Mouse (Mus musculus): ENCODE results near the gene Gm17606. TPM values are rescaled to one million over a fixed set of nuclear protein-coding genes. Genes with fewer than 3 reads are reported as not detected.

The Gm17606 gene
- polyA plus RNA-seq, 1 experiment from 2014 or later: not detected

GRCm38 (mm10) chr14:54682396-54682795 is 41.6 kb downstream of the Gm17606 start:
- no peak overlapping the region for H3K27ac ChIP-seq (ENCODE audit: low read depth, low read length)
- ATAC-seq: no peak
- H3K4me2 ChIP-seq (replicated peaks; ENCODE audit: low read depth): no peak overlapping the region
- H3K9ac ChIP-seq (ENCODE audit: low read depth, low read length): no peak overlapping the region
- H3K9me3 ChIP-seq (ENCODE audit: control insufficient read depth): no peaks in the 10 kb centered on the region
- WGBS: 84% methylated on average over 3 of the region's 3 CpGs
- H3K27me3 ChIP-seq (replicated peaks; ENCODE audit: control insufficient read depth, insufficient read depth, low read length): no peaks in the 10 kb centered on the region
- peaks cover 37% of the 10 kb centered on the region for H3K36me3 ChIP-seq (ENCODE audit: control insufficient read depth, insufficient read depth)
- no peaks in the 10 kb centered on the region for H3K4me1 ChIP-seq (replicated peaks; ENCODE audit: control insufficient read depth, insufficient read depth, low read length)
- TF ChIP-seq CTCF (IDR thresholded peaks at IDR 0.05; ENCODE audit: low read depth): no peak
- no peak overlapping the region for H3K4me3 ChIP-seq (ENCODE audit: low read depth, low read length)

DNA sequence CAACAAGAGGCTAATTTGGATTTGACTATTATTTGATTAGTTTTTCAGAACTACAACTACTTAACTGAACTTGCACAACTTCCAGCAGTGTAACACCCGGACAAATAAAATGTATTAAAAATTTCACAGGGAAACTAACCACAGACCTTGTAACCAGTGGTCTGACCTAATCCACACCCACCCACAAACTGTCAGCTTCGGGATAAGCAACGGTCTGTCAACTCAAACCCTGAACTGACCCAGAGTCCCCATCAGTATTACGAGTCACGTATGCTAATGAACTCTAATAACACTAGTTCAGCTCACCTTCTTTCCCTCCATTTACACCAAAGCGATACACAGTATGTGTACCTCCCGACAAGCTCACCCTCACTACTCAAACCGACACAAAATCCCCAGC is 44.7 kb downstream of the Gm17606 start:
- Histone ChIP-seq H3K36me3 (ENCODE audit: control insufficient read depth, insufficient read depth) (peaks cover 27% of the 10 kb centered on the region), H3K27me3 (replicated peaks; ENCODE audit: control insufficient read depth, insufficient read depth, low read length) (no peaks in the 10 kb centered on the region), H3K27ac (ENCODE audit: low read depth, low read length) (no peak overlapping the region), H3K9me3 (ENCODE audit: control insufficient read depth) (no peaks in the 10 kb centered on the region), H3K4me2 (replicated peaks; ENCODE audit: low read depth) (peak overlapping the region; percentile 72), H3K4me3 (ENCODE audit: low read depth, low read length) (peak overlapping the region; percentile 70), H3K9ac (ENCODE audit: low read depth, low read length) (peak overlapping the region; percentile 75), H3K4me1 (replicated peaks; ENCODE audit: control insufficient read depth, insufficient read depth, low read length) (peaks cover 6% of the 10 kb centered on the region)
- ATAC-seq: no peak
- TF ChIP-seq CTCF (IDR thresholded peaks at IDR 0.05; ENCODE audit: low read depth): no peak
- 6% methylated on average over 8 of the region's 8 CpGs for WGBS

DNA sequence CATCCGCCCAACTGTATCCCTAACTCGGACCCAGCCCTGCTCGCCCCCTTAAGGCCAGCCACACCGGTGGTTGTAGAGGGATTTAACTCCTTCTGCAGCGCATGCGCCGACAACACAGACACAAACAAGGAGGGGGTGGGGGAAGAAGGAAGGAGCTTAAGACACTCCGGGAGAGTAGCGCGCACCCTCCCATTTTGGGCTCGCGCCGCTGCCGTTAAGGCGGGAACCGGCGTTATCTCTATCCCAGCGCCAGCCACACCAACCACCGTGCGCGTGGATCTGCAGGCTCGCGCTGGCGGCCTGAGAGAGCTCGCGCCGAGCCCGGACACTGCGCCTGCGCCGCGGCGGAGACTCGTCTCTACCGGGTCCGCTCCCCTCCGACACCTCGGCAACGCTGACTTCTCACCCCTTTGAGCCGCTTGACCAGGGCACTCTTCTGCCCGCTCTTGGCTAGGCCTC is 45.3 kb downstream of the Gm17606 start, which contains the start of gene 1700123O20Rik:
TSS of gene 1700123O20Rik (plus strand) at position 154 of the 459 bp plus-strand sequence.
- peak; percentile 73 for ATAC-seq
- Histone ChIP-seq H3K27ac (ENCODE audit: low read depth, low read length) (peak within 1 kb of the TSS; percentile 92), H3K4me2 (replicated peaks; ENCODE audit: low read depth) (peak within 1 kb of the TSS; percentile 72), H3K9me3 (ENCODE audit: control insufficient read depth) (no peaks in the 10 kb centered on the region), H3K27me3 (replicated peaks; ENCODE audit: control insufficient read depth, insufficient read depth, low read length) (no peaks in the 10 kb centered on the region), H3K4me1 (replicated peaks; ENCODE audit: control insufficient read depth, insufficient read depth, low read length) (peaks cover 6% of the 10 kb centered on the region), H3K4me3 (ENCODE audit: low read depth, low read length) (peak within 1 kb of the TSS; percentile 70), H3K9ac (ENCODE audit: low read depth, low read length) (peak within 1 kb of the TSS; percentile 75), H3K36me3 (ENCODE audit: control insufficient read depth, insufficient read depth) (peaks cover 33% of the 10 kb centered on the region)
- peak; percentile 61 for TF ChIP-seq CTCF (IDR thresholded peaks at IDR 0.05; ENCODE audit: low read depth)
- WGBS: under 1% methylated on average over 41 of the region's 41 CpGs

DNA sequence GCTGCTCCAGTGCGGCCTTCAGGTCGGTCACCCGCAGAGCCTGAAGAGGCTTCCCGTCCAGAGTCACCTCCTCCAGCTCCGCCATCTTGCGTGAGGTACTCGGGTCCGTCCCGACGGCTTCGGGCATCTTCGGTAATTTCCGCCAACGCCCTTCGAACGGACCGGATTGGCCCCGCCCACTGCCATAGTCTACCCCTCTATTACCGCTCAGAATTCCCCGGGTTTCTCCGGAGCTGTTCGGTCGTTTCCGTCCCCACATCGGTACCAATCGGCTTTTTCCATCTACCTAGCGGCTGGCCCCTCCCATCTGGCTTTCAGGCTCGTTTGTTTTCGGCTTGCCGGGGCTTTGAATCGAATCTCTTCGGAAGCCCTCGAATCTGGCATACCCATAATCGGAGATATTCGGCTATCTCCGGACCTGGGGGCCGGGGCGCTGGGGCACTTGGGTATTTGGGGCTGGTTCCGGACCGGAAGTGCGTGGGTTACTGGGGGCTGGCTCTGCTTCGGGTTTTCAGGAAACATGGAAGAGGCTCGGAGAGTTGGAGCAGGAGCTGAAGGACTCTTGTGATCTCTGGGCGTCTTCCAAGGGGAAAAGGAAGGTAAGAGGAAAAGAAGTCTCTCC is 45.9 kb downstream of the Gm17606 start, which contains the start of gene Acin1:
TSS of gene Acin1 (minus strand) at position 410 of the 622 bp plus-strand sequence.
- Histone ChIP-seq H3K4me2 (replicated peaks; ENCODE audit: low read depth) (peak within 1 kb of the TSS; percentile 72), H3K36me3 (ENCODE audit: control insufficient read depth, insufficient read depth) (peaks cover 33% of the 10 kb centered on the region), H3K9ac (ENCODE audit: low read depth, low read length) (peak within 1 kb of the TSS; percentile 75), H3K9me3 (ENCODE audit: control insufficient read depth) (no peaks in the 10 kb centered on the region), H3K27me3 (replicated peaks; ENCODE audit: control insufficient read depth, insufficient read depth, low read length) (no peaks in the 10 kb centered on the region), H3K4me3 (ENCODE audit: low read depth, low read length) (peak within 1 kb of the TSS; percentile 70), H3K4me1 (replicated peaks; ENCODE audit: control insufficient read depth, insufficient read depth, low read length) (peaks cover 6% of the 10 kb centered on the region), H3K27ac (ENCODE audit: low read depth, low read length) (peak within 1 kb of the TSS; percentile 92)
- TF ChIP-seq CTCF (IDR thresholded peaks at IDR 0.05; ENCODE audit: low read depth): no peak
- under 1% methylated on average over 44 of the region's 44 CpGs for WGBS
- ATAC-seq: peak; percentile 97

GRCm38 (mm10) chr14:54687251-54687650 is 46.5 kb downstream of the Gm17606 start:
- TF ChIP-seq CTCF (IDR thresholded peaks at IDR 0.05; ENCODE audit: low read depth): no peak
- H3K36me3 ChIP-seq (ENCODE audit: control insufficient read depth, insufficient read depth): peaks cover 27% of the 10 kb centered on the region
- H3K9ac ChIP-seq (ENCODE audit: low read depth, low read length): peak overlapping the region; percentile 71
- H3K27me3 ChIP-seq (replicated peaks; ENCODE audit: control insufficient read depth, insufficient read depth, low read length): no peaks in the 10 kb centered on the region
- H3K27ac ChIP-seq (ENCODE audit: low read depth, low read length): peak overlapping the region; percentile 70
- peak overlapping the region; percentile 70 for H3K4me3 ChIP-seq (ENCODE audit: low read depth, low read length)
- 1% methylated on average over 8 of the region's 8 CpGs for WGBS
- ATAC-seq: no peak
- peaks cover 6% of the 10 kb centered on the region for H3K4me1 ChIP-seq (replicated peaks; ENCODE audit: control insufficient read depth, insufficient read depth, low read length)
- peak overlapping the region; percentile 66 for H3K4me2 ChIP-seq (replicated peaks; ENCODE audit: low read depth)
- no peaks in the 10 kb centered on the region for H3K9me3 ChIP-seq (ENCODE audit: control insufficient read depth)

- Histone ChIP-seq H3K4me2 (replicated peaks; ENCODE audit: low read depth) (no peak overlapping the region), H3K27me3 (replicated peaks; ENCODE audit: control insufficient read depth, insufficient read depth, low read length) (no peaks in the 10 kb centered on the region), H3K27ac (ENCODE audit: low read depth, low read length) (no peak overlapping the region), H3K9me3 (ENCODE audit: control insufficient read depth) (no peaks in the 10 kb centered on the region), H3K4me3 (ENCODE audit: low read depth, low read length) (no peak overlapping the region), H3K36me3 (ENCODE audit: control insufficient read depth, insufficient read depth) (peaks cover 14% of the 10 kb centered on the region), H3K9ac (ENCODE audit: low read depth, low read length) (no peak overlapping the region), H3K4me1 (replicated peaks; ENCODE audit: control insufficient read depth, insufficient read depth, low read length) (peaks cover 8% of the 10 kb centered on the region; the same call in 1 of the 2 replicates)
- peak; percentile 88 for ATAC-seq
- no peak for TF ChIP-seq CTCF (IDR thresholded peaks at IDR 0.05; ENCODE audit: low read depth)
- WGBS: 41% methylated on average over 6 of the region's 6 CpGs
Observed at GRCm38 (mm10) chr14:54695042-54695441, 54.3 kb downstream of the Gm17606 start.

All from intestine, postnatal 0 days (tissue).